8 mouse cellular contexts compared by ENCODE assay signal in the genomic region with DNA sequence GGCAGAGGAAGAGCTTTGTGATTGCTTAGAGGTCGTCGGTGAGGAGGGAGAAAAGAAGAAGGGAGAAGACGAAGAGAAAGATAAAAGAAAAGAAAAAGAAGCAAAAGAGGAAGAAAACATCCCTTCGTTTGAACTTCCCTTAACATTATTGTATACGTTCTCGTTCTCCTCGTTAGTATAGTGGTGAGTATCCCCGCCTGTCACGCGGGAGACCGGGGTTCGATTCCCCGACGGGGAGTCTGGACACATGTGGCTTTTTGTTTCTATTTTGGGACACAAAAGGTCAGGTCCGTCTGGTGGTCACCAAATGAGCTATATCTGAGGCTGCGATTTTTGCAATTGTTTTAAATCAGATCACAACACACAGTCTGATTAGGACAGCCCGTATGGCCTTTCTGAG. TPM values are rescaled to one million over a fixed set of nuclear protein-coding genes. Genes with fewer than 3 reads are reported as not detected.
DNase-seq lines count a peak whose midpoint lies in the region; ATAC-seq lines count a peak whose summit lies in the region.

No protein-coding gene starts in this region.

- H3K4me3 ChIP-seq in heart, embryonic 11.5 days (ENCODE audit: low read depth, low read length) = peak overlapping the region; percentile 42
- peak overlapping the region; percentile 47 for H3K4me3 ChIP-seq in hindbrain, embryonic 10.5 days

- DNase-seq in heart, postnatal 25 days (ENCODE audit: low spot score) = no peak
- DNase-seq in thymus, postnatal 0 days (ENCODE audit: low spot score) = peak; percentile 45
- DNase-seq in thymus, adult 18-20 months = no peak
- peak; percentile 82 for DNase-seq in hindbrain, embryonic 10.5 days (ENCODE audit: low spot score)
- peak; percentile 81 for DNase-seq in mesoderm, embryonic 11.5 days (ENCODE audit: low read depth, low spot score)
- no peak for DNase-seq in cerebellum, postnatal 36 days
- DNase-seq in kidney, postnatal 14 days = no peak

- peak overlapping the region; percentile 34; the same call in 1 of the 2 replicates for H3K9ac ChIP-seq in heart, embryonic 11.5 days (ENCODE audit: low read depth, low read length)

- peak overlapping the region; percentile 56 for H3K4me2 ChIP-seq in heart, embryonic 11.5 days

- H3K36me3 ChIP-seq in heart, embryonic 11.5 days (ENCODE audit: control insufficient read depth, insufficient read depth, low read length) = no peaks in the 10 kb centered on the region
- no peaks in the 10 kb centered on the region for H3K36me3 ChIP-seq in hindbrain, embryonic 10.5 days

- ATAC-seq in heart, embryonic 11.5 days (replicated peaks; ENCODE audit: insufficient number of reproducible peaks, low FRiP score, low TSS enrichment) = peak; percentile 53; the same call in 1 of the 2 replicates

- no peaks in the 10 kb centered on the region; the same call in 1 of the 2 replicates for H3K4me1 ChIP-seq in heart, embryonic 11.5 days (ENCODE audit: control insufficient read depth, insufficient read depth, low read length)
- peaks cover 17% of the 10 kb centered on the region for H3K4me1 ChIP-seq in hindbrain, embryonic 10.5 days (replicated peaks)

- intact Hi-C loops in heart, postnatal 25 days (cut with DNase I) = loop anchor here (10.0 kb wide), 1 partner anchor 56 kb away; no protein-coding TSS in a partner anchor

- WGBS in heart, embryonic 11.5 days (ENCODE audit: insufficient replicate concordance) = 2% methylated on average over 17 of the region's 17 CpGs
- 1% methylated on average over 17 of the region's 17 CpGs for WGBS in hindbrain, embryonic 10.5 days

- H3K27ac ChIP-seq in heart, embryonic 11.5 days (ENCODE audit: low read depth, low read length) = no peak overlapping the region
- H3K27ac ChIP-seq in hindbrain, embryonic 10.5 days = peak overlapping the region; percentile 60

- H3K9me3 ChIP-seq in heart, embryonic 11.5 days (replicated peaks; ENCODE audit: control insufficient read depth, low read length) = no peaks in the 10 kb centered on the region
- H3K9me3 ChIP-seq in hindbrain, embryonic 10.5 days = no peaks in the 10 kb centered on the region

- H3K27me3 ChIP-seq in heart, embryonic 11.5 days (ENCODE audit: control insufficient read depth, insufficient read depth, low read length) = no peaks in the 10 kb centered on the region
- H3K27me3 ChIP-seq in hindbrain, embryonic 10.5 days (ENCODE audit: insufficient read depth, poor library complexity, severe bottlenecking) = peaks cover 13% of the 10 kb centered on the region

RNA-seq across cellular contexts. Expression of gene Zfp184, which starts 33.7 kb away (rescaled TPM):
- polyA plus RNA-seq in heart, embryonic 11.5 days (2014; fragmentation: Nextera tagmentation; extraction: Ambion mirVana) = 6.7 and 7.6 TPM in 2 replicates
- total RNA-seq in heart, postnatal 25 days (2021) = under 1 TPM; 0.56 to 0.68 TPM
- 3.7 and 4.4 TPM in 2 replicates for polyA plus RNA-seq in thymus, postnatal 0 days (2015; fragmentation: Nextera tagmentation; extraction: Ambion mirVana)
- 20.6 and 24.7 TPM in 2 replicates for polyA plus RNA-seq in hindbrain, embryonic 10.5 days (2016; fragmentation: Nextera tagmentation; extraction: Ambion mirVana)

Comparison
In these comparisons a context has a peak if more than half of its experiments do, and no peak if none do; other contexts are left out.
1. DNase-seq: peak in thymus, postnatal 0 days (single experiment), hindbrain, embryonic 10.5 days (single experiment) and mesoderm, embryonic 11.5 days (single experiment); none in heart, postnatal 25 days (single experiment), thymus, adult 18-20 months (0 of 2), cerebellum, postnatal 36 days (0 of 2) and kidney, postnatal 14 days (single experiment).